Mouse (Mus musculus) c-Kit-positive CD71-negative TER-119-negative erythroid progenitor cells, embryonic 14.5 days (primary cell): ENCODE measurements around the gene Adora1.
A peak's percentile ranks its signal among the peaks of the same experiment; 100 is the strongest.

Experiments
- DNase-seq: peaks from one replicate; pipeline ENCODE4 v3.0.0-alpha.2; 2013; ENCODE audit warnings: low read depth

Adora1 gene

DNA sequence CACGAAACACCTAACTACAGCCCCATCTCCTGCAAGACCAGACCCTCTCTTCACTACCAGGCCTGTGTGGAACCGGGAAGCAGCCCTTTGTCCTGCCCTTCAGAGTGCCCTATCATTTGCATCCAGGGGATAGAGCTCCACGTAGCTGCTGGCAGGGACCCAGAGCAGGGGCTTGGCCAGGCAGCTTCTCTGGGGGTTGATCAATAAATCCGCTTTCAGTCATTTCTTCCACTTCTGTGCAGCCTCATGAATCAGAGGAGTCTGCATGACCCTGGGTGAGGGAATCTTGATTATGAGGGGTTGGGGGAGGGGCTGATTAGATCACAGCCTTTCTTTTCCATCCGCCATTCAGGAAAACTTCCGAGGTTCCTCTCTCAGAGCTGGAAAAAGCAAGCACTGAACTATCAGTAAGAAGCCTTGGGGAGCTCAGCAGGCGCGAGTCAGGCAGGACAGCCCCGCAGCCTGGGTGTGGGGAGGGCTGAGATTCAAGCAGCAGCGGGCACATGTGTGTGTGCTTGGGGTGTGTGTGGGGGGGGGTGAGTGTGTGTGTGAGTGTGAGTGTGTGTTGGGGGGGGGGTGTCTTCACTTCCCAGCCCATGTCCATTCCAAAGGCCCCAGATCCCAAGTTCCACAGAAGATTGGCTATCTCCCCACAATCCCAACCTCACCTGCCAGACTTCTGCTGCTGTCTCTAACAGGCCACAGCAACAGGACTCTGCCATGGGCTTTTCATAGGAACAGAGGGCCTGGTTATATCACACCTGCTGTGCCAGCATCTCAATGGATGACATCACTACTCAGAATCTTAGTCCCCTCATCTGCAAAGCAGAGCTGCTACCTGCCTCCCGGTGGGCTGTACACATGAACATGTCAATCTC, 19.2 kb downstream of the Adora1 start:
- no peak for DNase-seq

DNA sequence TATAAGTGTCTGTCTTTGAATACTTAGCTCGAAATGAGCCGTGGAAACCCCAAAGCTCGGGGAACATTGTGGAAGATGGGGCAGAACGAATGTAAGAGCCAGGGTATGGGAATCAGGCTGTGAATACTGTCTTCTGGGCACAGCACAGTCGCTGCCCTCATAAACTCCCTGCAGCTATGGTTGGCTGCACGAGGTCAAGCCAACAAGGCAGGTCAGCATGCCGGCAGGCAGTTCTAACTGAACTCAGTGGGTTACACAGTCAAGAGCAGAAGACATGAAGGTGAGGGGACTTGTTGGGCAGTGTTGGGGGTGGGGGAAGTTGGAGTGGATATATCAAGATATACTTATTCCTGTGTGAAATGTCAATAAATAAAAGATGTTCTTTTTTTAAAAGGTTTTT, 20.2 kb downstream of the Adora1 start:
- no peak for DNase-seq

DNA sequence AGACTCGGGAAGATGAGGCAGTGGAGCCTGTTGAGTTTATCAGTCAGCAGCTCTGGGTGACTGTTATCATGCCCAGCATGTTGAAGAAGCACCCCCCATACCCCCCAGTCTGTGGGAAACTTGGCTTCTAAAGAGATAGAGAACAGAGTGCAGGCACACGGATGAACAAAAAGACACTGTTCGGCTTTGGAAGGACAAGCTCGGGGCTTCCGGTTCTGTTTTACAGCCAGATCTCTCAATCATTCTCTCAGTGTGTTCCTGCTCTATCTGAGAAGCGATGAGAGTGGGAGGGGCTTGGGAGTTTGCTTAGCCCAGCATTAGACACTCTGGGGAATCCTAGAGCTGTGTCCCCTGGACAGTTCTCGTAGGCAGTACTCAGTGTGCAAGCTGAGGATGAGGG, 21.8 kb downstream of the Adora1 start:
- no peak for DNase-seq

DNA sequence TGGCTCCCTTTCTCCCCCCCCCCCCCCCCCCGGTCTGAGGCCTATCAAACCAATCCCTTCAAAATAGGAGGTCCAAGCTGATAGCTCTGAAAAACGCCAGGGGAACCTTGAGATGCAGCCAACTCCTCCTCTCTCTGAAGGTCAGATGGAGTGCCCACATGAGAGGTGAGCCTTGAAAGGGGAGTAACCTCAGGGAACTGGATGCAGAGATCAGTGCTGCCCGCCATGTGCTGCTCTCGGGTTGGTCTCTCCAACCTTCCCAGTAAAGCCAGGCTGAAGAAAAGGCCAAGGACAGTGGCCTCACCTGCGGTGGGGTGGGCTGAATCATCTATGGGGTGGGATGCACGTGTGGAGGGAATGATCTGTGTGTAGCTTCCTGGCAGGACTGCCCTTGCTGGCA, 22.9 kb downstream of the Adora1 start:
- DNase-seq: no peak

DNA sequence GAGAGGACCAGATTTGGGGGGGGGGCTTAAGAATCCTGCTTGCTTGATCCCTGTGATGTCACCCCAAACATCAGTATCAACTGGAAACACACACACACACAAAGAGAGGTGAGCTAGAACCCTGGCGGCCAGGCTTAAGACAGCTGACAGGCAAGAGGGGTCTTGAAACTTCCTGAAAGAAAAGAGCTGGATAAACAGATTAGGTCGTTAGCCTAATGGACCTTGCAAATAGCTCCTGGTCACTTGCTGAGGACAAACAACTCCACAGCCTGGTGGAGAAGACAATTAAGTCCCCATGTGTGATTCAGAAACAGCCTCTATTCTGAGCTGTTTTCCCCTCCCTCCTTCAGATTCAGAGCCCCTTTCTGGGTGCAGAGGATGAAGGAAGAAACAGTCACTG, 23.6 kb downstream of the Adora1 start:
- no peak for DNase-seq

DNA sequence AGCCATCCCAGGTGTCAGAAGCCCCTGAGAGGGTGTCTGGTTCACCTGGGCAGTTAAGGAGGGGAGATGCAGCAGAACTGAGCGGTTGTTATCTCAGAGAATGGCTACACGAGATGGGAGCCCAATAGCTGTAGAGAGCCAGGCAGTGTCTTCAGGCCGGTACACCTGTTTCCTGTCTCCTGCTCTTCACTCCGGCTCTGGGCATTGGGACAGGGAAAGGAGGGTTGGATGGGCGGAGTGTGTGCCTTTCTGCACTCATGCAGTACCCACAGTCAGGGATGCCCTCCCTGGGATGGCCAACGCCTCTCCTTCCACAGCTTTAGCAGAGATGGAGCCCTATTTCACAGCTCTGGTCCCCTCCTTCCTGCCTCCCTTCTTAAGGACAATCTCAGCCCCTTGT, 24.2 kb downstream of the Adora1 start:
- DNase-seq: no peak

DNA sequence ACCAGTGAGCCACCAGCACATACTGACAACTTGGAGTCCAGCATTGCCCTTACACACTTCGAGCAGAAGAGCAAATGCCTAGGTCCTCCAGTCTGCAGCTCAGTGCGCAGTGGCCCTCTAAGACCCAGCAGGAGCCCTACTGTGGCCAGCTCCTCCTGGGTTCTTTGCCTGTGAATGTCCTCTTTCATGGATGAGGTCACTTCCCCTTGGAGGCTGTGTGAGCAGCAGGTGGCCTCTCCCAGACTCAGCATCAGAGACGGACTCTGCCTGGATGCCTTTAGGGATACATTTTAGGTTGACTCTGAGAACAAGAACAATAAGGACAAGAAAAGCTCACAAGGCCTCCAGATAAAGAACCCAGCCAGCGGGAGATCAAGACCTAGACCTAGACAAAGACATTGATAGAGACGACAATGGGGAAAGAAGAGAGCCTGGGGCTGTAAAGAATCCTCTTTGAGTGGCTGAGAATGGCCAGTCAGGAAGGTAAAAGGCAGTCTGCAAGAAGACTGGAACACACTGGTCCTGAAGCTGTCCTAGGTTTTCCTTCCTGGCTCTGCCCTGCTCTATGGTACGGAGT, 25.0 kb downstream of the Adora1 start:
- DNase-seq: no peak

DNA sequence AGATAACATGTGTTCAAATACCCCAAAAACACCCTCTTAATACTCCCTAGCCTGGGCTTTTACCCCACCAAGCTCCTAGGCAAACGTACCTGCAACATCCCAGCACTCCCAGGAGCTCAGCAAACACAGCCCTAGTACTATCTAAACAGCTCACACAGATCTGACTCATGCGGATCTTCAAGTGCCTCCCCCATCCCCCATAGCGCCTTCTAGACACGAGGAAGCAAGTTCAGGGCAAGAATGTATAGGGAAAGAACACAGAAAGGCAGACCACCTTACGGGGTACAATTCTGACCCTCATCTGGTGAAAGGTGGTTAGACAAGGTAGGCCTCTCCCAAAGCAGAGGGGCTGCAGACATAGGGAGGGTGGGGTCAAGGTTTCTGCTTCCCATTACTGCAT, 29.1 kb downstream of the Adora1 start:
- DNase-seq: no peak

DNA sequence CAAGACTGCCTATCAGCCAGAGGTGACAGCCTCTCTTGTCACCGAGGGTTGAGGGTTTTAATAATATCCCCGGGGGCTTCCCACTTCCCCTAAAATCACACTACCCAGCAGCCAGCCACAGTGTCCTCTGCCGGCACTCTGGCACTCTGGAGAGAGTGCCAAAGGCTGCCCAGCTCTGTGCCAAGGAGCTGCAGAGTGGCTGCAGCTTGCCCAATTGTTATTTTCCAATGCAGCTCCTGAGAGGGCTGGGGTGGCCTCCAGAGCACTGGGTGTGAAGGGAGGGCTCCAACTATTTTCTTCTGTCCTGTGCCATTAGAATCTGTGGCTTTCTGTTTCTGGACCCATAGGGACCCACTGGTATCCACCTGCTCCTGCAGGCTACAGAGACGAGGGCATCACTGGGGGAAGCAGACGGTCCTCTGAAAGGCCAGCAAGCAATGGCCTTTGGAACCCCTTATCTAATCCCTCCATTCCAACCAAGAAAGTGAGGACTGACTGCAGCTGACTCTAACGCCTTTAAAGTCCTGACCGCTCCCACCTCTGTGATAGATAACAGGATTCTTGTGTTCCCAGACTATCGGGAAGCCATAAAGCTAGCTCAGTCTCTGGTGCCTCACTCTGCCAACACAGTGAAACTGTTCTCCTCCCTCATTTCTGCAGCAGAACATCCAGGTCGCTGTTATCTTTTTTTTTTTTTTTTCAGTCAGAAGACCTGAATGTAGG, 29.8 kb downstream of the Adora1 start:
- no peak for DNase-seq

DNA sequence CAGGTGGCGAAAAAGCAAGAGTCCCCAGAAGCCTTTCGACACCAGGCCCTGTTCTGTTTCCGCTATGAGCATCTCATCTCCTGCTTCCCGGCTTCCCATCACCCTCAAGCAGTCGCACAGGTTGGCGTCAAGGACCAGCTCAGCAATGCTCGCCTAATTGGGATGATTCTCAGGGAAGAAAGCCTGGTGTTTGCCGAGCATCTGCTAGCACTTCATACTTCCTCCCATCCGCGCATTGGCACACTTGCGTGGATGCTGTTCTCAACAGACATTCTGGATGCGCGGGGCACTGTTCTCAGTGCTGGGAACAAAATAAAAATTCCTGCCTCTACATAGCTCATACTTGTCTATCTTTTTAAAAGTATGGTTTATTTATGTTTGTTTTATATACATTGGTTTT, 31.0 kb downstream of the Adora1 start:
- DNase-seq: no peak

DNA sequence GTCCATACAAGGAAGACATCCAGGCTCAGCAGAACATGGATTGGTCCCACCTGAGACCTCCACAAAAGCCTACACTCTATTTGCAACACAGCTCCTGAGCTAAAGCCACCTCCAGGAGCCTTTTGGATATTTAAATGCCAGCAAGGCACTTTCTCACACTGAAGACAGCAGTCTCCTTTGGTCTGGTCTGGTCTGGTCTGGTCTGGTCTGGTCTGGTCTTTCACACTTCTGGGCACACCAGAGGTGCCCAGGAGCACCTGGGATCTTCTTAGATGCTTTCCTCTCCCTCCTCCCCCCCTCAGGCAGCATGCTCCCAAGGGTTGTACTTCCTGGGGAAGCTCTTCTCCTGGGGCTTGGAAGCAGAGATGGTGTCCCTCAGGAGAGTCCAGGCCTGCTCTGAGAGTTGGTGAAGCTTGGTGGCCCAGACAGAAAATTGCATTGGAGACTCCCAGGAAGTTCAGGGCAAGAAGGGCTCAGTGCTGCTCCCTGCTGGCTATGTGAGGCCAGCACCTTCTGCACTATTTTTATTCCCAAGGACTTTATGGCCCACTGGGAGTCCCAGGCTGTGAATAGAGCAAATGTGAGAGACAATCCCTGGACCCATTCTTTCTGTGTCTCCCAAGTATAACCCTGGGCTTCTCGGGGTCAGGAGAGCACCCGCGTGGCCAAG, 33.3 kb downstream of the Adora1 start:
- no peak for DNase-seq

DNA sequence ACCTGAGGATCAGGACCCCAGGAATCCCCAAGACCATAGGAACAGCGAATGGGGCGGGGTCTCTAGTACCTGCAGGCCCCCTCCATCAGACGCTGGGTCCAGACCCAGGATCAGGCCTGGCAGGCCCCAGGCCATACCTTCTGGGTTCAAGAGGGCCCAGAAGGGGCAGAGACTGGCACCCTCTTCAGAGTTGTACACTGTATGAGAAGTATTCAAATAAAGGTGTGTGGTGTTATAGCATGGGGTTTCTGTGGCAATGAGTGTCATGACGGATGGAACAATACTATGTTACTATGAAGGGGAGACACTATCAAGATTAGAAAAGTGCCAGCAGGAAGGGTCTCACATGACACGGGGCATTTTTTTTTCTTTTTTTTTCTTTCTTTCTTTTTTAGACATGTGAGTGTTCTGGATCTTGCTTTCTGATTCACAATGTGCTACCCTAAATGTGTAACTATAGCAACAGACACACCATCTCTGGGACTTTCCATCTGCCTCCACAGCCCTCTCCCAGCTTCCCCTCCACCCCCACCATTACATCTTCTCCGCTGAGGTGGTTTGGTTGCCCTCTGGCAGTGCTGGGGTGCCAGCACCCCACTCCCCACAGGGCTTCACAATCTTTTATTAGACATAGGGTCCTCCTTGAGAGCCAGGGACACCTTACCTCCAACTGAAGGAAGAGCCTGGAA, 34.1 kb downstream of the Adora1 start:
- no peak for DNase-seq

DNA sequence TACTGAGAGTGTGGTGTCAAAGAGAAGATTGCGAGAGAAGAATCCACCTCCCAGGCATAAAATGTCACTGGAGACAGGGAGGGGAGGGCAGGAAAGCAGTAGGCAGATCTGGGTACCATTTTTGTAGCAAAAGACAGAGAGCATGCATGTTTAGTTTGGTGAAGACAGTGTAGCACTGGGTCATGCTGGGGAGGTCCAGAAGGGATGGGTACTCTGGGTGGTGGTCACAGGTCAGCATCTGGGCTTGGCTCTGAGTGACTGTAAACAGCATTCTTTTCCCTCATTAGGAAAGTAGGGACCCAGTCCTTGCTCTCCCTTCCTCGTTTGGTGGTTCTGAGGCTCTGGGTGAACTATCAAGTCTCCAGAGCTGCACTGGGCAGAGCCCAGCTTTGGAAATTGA, 34.8 kb downstream of the Adora1 start:
- no peak for DNase-seq

DNA sequence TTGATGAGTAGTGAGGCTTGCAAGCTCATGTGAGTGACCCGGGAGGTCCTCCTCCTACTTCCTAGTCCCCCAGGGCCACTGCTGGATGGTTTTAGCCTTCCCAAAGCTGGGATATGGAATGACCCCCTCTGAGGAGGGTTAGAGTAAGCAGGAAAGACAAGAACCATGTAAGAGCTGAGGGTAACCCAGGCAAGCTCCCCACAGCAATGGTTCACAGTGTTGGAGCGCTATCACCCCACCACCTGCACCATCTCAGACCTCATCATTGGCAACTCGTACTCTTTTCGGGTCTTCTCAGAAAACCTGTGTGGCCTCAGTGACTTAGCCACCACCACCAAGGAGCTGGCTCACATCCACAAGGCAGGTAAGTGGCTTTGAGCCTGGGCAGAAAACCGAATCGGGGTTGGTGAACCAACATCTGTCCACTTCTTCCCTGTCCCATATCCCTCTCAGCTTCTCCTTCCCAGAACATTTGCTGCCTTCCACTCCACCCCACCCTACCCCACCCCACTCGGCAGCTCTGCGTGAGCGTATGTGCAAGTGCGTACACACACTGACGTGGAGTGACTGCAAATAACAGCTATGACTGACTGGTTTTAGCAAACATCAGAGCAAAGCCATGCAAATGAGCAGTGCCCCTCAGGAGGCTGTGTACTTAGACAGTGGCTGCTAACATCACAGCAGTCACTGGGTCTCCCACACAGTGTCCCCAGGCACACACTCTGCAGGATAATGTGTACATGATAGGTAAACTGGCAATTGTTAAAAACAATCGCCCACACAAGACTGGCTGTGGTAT, 36.8 kb downstream of the Adora1 start:
- DNase-seq: no peak

DNA sequence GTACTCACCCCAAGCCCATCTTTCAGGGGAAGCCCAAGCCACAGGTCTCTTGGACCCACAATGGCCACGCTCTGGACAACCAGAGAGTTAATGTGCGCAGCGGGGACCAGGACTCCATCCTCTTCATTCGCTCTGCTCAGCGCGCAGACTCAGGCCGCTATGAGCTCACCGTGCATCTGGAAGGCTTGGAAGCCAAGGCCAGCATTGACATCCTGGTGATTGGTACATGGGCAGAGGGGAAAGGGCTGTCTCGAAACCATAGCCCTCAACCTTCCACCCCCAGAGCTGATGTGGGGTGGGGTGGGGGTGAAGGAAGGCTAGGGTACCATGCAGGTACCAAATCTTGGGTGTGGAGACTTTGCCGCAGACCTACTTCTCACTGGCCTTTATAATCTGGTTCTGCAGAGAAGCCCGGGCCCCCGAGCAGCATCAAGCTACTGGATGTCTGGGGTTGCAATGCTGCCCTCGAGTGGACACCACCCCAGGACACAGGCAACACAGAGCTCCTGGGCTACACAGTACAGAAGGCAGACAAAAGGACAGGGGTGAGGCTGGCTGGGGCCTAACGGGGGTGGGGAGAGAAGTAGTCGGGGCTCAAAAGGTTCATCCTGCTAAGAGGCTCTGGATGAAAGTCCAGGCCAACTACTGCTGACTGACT, 37.8 kb downstream of the Adora1 start:
- DNase-seq: no peak

DNA sequence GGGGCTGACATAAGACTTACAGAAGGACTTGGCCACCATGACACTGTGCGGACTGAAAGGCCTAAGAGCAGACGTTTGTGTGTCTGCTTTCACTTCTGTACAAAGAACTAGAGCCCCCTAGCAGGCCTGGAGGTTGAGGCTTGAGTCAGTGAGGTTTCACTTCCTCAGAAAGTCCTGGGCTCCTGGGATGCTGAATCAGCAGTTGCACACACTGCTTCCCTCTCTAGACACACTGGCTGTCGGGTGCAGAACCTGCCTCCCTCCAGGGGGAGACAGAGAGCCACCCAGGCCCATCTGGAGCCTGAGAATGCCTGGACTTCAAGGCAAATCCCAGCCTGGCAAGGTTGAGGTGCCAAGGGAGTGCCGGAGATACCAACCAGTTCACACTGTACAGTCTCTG, 38.8 kb downstream of the Adora1 start:
- DNase-seq: peak; percentile 80

DNA sequence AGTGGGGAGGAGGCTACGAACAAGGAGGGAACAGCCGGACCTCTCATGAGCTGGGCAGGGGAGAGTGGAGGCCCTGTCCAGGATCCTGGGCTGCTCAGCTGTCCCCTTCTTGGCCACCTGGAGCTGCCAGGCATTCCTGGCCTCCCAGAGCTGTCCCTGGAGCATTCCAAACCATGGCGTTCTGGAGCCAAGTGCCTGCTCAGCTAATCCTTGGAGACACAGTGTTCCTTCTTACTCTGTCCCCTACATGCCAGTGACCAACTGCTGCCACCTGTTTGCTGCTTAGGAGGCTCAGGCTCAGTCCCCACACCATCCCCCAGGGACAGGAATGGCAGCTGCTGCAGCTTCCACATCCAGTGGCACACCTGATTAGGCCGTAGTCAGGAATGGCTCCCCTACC, 39.3 kb downstream of the Adora1 start:
- DNase-seq: no peak

DNA sequence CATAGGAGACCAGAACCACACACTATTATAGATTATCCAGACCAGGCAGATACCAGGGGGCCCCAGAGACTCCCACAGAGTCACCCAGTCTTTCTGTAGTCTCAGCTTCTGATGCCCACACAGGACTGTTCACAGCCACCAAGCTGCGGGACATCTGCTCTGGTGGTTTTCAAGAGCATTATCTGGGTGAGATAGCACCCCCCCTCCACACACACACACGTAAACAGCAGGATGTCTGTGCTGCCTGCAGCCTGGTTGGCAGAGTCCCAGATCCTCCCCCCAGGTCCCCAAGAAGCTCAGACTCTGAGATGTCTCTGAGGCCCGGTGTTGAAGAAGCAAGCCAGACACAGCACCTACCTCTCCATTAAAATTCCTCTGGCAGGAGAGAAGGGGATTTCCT, 39.7 kb downstream of the Adora1 start:
- DNase-seq: no peak

DNA sequence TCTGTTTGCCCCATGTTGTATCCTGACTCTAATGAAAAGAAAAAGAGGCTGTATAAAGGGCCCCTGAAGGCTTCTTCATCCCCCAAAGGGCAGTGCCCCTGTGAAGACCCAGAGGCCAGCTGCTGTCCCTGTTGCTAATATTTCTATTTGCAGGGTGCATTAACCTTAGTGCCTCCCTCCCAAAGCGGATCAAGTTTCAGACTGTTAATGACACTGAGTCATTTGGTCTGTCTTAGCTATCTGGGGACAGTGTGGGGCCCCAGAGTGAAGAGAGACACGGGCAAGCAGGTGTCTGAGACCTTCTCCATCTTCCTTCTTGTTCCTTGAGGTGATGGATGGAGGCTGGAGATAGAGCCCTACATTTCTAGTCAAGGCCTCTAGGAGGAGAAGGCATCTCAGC, 40.1 kb downstream of the Adora1 start:
- no peak for DNase-seq

DNA sequence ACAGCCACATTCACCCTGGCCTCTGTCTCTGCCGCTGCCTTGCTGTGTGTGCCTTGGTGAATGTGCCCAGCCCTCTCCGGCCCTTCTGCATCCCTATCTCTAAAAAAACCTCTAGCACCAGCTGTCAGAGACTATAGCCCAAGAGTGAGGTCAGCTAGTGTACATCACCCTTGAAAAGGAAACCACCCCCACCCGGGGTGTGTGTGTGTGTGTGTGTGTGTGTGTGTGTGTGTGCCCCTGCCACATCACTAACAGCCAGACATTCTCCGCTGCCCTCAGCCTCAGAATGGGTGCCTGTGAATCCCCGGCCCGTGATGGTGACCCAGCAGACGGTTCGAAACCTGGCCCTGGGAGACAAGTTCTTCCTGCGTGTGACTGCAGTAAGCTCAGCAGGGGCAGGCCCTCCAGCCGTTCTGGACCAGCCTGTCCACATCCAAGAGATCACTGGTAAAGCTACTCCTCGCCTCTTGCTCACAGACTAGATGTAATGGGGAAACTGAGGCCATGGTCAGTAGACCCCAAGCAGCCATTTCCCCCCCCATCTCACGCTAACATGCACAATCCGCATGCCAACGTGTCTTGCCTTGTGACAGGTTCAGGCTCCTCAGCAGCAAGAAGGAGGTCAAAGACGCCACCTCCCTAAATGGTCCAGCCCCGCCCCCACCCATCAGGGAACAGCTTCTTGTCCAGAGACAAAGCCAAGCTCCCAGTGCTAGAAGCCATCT, 40.8 kb downstream of the Adora1 start:
- no peak for DNase-seq
